Mouse (Mus musculus) testis, adult 2 months (tissue): Measurements from ENCODE around the gene Wdr70. TPM values are rescaled to one million over a fixed set of nuclear protein-coding genes. Genes with fewer than 3 reads are reported as not detected.
"Not testable (repeated sequence)": the region's sequence is repeated elsewhere in the genome, so short reads cannot be mapped to it uniquely, and the experiment has no call there.

Experiments
- H3K27ac ChIP-seq: fragments of 200-500 bp; 2 replicates; pipeline ENCODE4 v1.5.1; 2012; ENCODE audit warnings: low read depth, low read length; ENCODE audit not compliant: control insufficient read depth, insufficient read depth
- H3K27me3 ChIP-seq: fragments of 200-500 bp; 2 replicates; pipeline ENCODE4 v1.6.1; 2012; ENCODE audit warnings: mild to moderate bottlenecking, low read length, moderate library complexity; ENCODE audit not compliant: control insufficient read depth, insufficient read depth
- H3K36me3 ChIP-seq: fragments of 200-500 bp; 2 replicates; pipeline ENCODE4 v1.6.1; 2012; ENCODE audit warnings: mild to moderate bottlenecking, low read length; ENCODE audit not compliant: control insufficient read depth, insufficient read depth
- H3K4me1 ChIP-seq: fragments of 200-500 bp; 2 replicates; pipeline ENCODE4 v1.6.1; 2012; ENCODE audit warnings: low read length; ENCODE audit not compliant: control insufficient read depth, insufficient read depth
- H3K4me3 ChIP-seq: fragments of 200-500 bp; 2 replicates; pipeline ENCODE4 v1.5.1; 2012; ENCODE audit warnings: low read depth, mild to moderate bottlenecking, low read length, moderate library complexity, mixed read lengths; ENCODE audit not compliant: control insufficient read depth
- CTCF ChIP-seq: fragments of 200-500 bp; IDR thresholded peaks from 2 replicates; pipeline ENCODE4 v1.5.1; 2012; ENCODE audit warnings: low read depth, mild to moderate bottlenecking, inconsistent platforms, low read length, moderate library complexity; ENCODE audit not compliant: control insufficient read depth, insufficient read depth, insufficient replicate concordance
- POLR2A ChIP-seq: fragments of 200-500 bp; IDR thresholded peaks from 2 replicates; pipeline ENCODE4 v1.6.1; 2012; ENCODE audit warnings: low read depth, mild to moderate bottlenecking, inconsistent platforms, low read length, moderate library complexity; ENCODE audit not compliant: control insufficient read depth
- polyA plus RNA-seq: library from polyadenylated mRNA; depleted of rRNA; stranded (reverse); fragments of >200 nt; gene quantifications from 2 replicates; pipeline ENCODE4 v1.2.3, GENCODE M21; 2012

Gene Wdr70
- polyA plus RNA-seq, 1 experiment: 31.3 TPM

DNA sequence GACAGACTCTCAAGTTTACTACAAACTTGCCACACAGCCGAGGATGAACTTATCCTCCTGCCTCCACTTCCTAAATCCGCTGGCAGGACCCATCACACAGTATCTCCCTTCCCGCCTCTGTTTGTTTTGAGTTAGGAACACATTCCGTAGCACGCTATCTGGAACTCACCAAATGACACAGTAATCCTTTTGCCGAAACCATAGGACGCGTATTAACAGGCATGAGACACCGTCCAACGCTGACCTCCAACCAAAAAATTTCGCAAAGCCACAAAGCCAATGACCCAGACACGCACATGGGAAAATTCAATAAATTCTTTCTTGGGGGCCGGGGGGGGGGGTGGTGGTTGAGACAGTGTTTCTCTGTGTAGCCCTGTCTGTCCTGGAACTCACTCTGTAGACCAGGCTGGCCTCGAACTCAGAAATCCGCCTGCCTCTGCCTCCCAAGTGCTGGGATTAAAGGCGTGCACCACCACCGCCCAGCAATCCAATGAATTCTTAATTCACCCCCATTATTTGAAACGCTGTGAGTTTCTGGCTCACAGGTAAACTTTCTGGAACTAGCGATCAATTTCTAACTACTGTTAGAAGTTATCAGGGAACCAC, 9.5 kb upstream of the Wdr70 start:
- H3K4me1 ChIP-seq: peaks cover 3% of the 10 kb centered on the region
- TF ChIP-seq CTCF (no peak), POLR2A (no peak)
- no peaks in the 10 kb centered on the region for H3K27me3 ChIP-seq
- H3K4me3 ChIP-seq: peak overlapping the region; percentile 99
- H3K36me3 ChIP-seq: no peaks in the 10 kb centered on the region; the same call in none of the 2 replicates
- H3K27ac ChIP-seq: peak overlapping the region; percentile 62

DNA sequence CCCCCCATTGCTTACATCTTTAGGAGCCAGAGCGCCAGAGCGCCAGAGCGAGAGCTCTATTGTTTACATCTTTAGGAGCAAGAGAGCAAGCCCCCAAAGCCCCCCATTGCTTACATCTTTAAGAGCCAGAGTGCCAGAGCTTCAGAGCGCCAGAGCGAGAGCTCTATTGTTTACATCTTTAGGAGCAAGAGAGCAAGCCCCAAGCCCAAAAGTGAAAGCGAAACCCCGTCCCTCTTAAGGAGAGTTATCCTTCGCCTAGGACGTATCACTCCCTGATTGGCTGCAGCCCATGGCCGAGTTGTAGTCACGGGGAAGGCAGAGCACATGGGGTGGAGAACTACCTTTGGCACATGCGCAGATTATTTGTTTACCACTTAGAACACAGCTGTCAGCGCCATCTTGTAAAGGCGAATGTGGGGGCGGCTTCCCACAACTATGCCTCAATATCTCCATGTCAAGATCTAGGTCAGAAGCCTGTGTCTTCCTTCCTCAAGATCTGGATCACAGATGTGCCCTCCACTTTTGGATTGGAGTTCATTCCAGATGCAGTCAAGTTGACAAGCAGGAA, 3.0 kb upstream of the Wdr70 start:
- H3K27ac ChIP-seq, H3K4me1 ChIP-seq, H3K4me3 ChIP-seq, H3K27me3 ChIP-seq, H3K36me3 ChIP-seq: not testable (repeated sequence)

DNA sequence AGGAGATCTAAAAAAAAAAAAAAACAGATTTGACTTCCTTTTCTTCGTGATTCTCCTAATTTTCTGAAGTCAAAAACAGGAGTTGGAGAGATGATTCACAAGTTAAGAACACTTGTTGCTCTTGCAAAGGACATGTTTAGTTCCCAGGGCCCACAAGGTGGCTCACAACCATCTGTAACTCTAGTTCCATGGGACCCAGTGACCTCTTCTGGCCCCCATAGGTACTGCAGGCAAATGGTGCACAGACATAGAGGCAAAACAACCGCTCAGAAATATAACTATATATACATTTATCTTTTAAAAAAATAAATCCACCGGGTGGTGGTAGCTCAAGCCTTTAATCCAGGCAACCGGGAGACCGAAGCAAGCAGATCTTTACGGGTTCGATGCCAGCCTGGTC, 1.2 kb downstream of the Wdr70 start:
- H3K27ac ChIP-seq: no peak overlapping the region
- H3K4me3 ChIP-seq: peak overlapping the region; percentile 43
- no peak for TF ChIP-seq POLR2A
- TF ChIP-seq CTCF: peak; percentile 17; the same call in 1 of the 2 replicates
- H3K36me3 ChIP-seq: no peaks in the 10 kb centered on the region
- no peaks in the 10 kb centered on the region for H3K27me3 ChIP-seq
- peaks cover 2% of the 10 kb centered on the region for H3K4me1 ChIP-seq

DNA sequence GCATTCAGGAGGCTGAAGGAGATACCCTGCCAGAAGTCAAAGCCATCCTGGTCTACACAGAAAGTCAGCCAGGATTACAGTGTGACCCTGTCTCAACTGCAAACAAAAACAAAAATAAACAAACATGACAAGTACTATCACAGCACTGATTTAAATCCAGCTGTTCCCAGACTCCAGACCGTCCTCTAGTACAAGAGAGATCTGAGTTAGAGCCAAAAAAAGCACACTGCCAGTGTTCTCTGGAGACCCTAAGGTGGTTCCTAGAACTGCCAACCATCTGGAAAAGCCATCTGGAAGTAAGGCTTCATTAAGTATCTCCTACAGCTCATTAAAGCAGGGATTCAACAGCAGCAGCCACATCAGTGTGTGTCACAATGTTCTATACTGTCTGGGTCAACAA, 6.3 kb downstream of the Wdr70 start:
- H3K27ac ChIP-seq, H3K4me1 ChIP-seq, H3K27me3 ChIP-seq, H3K36me3 ChIP-seq, H3K4me3 ChIP-seq: not testable (repeated sequence)

DNA sequence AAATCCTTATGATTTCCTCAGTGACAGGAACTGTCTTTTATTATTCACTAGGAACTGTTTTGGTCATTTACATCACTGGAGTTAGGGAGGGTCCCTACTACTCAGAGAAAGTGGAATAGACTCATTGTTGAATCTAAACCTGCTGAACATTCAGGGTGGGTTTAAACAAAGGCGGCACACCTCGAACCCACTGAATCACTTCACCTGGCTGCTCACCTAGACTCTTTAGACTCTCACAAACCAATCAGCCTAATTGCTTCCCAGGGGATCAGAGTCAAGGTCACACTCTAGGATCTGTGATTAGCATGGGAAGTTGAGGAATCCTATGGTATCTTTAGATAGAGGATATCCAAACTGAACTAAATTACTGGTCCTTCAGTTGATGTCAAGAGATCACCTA, 8.3 kb downstream of the Wdr70 start:
- Histone ChIP-seq H3K4me3 (no peak overlapping the region), H3K27ac (no peak overlapping the region), H3K36me3 (no peaks in the 10 kb centered on the region), H3K4me1 (no peaks in the 10 kb centered on the region; the same call in none of the 2 replicates), H3K27me3 (no peaks in the 10 kb centered on the region)
- TF ChIP-seq POLR2A (no peak), CTCF (no peak)

DNA sequence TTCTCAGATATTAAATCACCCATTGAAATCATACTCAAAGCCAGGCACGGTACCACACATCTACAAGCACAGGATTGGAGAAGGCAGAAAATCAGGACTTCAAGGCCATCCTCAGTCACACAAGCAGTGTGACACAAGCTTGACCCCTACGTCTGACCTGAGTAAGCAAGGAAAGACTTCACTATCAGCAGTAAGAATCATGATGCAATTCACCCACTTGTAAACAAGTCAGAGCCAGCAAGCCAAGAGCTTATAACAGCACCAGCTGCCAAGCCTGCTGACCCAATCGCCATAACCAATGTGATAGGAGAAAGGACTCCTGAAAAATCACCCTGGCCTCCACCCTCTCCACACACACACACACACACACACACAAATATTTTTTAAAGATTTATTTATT, 10.3 kb downstream of the Wdr70 start:
- H3K27ac ChIP-seq: no peak overlapping the region
- no peak for TF ChIP-seq CTCF
- TF ChIP-seq POLR2A: no peak
- no peaks in the 10 kb centered on the region for H3K27me3 ChIP-seq
- H3K4me1 ChIP-seq: no peaks in the 10 kb centered on the region; the same call in none of the 2 replicates
- no peak overlapping the region for H3K4me3 ChIP-seq
- H3K36me3 ChIP-seq: no peaks in the 10 kb centered on the region

DNA sequence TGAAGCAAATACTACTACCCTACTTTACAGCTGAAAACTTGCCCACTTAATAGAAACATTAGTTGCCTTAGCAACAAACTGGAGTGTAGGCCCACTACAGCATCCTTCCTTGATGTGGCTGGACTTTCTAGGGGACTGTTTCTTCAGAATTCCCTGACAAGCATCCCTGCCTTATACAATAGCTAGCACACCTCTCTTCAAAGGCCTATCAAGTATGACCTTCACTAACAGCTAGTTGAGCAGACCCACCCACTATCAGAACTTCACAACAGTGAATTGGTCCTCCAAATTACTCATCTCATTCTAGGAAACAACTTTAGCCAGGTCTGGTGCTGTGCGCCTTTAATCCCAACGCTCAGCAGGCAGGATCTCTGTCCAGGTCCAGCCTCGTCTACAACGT, 11.7 kb downstream of the Wdr70 start:
- Histone ChIP-seq H3K27ac (peak overlapping the region; percentile 86), H3K27me3 (no peaks in the 10 kb centered on the region), H3K36me3 (peaks cover under 1% of the 10 kb centered on the region; the same call in 1 of the 2 replicates), H3K4me1 (no peaks in the 10 kb centered on the region; the same call in none of the 2 replicates), H3K4me3 (no peak overlapping the region; the same call in 1 of the 2 replicates)
- TF ChIP-seq POLR2A (no peak), CTCF (no peak)

DNA sequence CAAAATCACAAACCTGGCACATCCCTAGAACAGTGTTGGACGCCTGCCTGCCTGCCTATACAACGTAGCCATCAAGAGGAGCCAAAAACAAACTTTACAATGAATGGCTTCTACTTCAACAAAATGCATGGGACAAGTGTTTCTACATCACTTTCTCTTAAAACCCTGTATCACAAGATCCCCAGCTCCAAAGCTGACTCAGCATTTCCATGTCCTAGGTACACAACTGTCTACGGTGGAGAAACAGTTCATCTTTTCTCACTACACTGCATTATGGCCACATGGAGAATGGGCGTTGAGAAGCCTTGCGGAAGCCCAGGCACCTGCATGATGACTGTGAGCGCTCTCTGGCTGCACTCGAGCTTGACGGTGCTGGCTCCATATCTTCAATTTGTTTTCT, 16.9 kb downstream of the Wdr70 start:
- H3K27ac ChIP-seq: no peak overlapping the region
- peaks cover 4% of the 10 kb centered on the region for H3K36me3 ChIP-seq
- H3K4me3 ChIP-seq: no peak overlapping the region
- H3K27me3 ChIP-seq: no peaks in the 10 kb centered on the region
- no peak for TF ChIP-seq POLR2A
- TF ChIP-seq CTCF: no peak
- H3K4me1 ChIP-seq: no peaks in the 10 kb centered on the region; the same call in 1 of the 2 replicates

DNA sequence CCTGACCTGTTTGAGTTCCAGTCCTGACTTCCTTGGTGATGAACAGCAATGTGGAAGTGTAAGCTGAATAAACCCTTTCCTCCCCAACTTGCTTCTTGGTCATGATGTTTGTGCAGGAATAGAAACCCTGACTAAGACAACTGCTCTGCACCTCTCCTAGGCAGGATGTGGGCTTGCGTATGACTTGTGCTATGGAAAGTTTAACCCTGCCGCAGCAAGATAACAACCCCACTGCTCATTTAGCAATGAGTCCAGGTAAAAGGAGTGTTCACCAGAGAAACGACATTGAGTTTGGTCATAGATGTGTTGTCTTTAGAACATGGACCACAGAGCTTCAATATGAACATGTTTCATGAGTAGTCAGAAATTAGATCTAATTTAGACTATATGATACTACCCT, 25.9 kb downstream of the Wdr70 start:
- not testable (repeated sequence) for H3K27me3 ChIP-seq, H3K4me3 ChIP-seq, H3K36me3 ChIP-seq, H3K4me1 ChIP-seq, H3K27ac ChIP-seq
